Mouse (Mus musculus) thymus, postnatal 0 days (tissue): ENCODE measurements around the gene Slc4a1ap. TPM values are rescaled to one million over a fixed set of nuclear protein-coding genes. Genes with fewer than 3 reads are reported as not detected.
"Not testable (repeated sequence)": the region's sequence is repeated elsewhere in the genome, so short reads cannot be mapped to it uniquely, and the experiment has no call there.

Source experiments
- DNase-seq: peaks from one replicate; pipeline ENCODE4 v3.0.0-alpha.2; 2015; ENCODE audit warnings: low spot score
- polyA plus RNA-seq: library from polyadenylated mRNA; unstranded; fragments of >200 nt; fragmentation: Nextera tagmentation; extraction: Ambion mirVana; gene quantifications from 2 replicates; pipeline ENCODE4 v1.2.1, GENCODE M21; 2015

Gene Slc4a1ap
- 20.7 and 31.6 TPM in 2 replicates for polyA plus RNA-seq

DNA sequence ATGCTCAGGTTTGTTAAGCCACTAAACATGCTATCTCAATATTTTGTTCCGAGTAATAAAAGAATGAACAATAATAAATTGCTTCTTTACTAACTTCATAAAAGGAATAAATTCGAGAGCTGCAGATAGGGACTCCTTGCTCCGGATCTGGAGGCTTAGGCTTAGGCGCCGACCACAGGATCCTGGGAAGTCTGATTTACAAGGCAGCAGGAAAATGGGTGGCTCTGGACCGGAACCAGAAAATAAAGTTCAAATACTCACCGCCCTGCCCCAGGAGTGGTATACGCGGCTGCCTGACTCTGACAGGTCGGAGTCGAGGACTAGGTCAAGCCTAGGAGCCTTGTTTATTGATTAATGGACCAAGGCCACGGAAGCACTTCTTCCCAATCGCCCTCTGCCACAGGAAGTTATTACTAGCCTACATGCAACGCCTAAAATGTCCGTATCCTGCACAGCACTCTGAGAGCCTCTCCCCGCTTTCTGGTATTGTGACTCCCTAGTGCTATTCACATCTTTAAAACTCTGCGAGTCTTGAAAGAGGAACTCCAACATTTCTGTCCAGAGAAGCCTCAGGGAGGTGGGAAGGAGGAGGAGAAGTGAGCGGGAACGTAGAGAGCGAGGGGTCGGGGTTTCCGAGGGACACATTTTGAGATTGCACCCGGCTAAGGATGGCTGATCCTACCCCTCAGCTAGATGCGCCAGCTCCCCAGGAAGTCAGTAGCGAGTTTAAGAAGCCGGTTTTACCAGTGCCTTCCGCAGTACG lies at the start of gene Slc4a1ap:
Gene Slc4a1ap (plus strand): TSS at position 642 of the 763 bp plus-strand sequence.
- DNase-seq = peak; percentile 84

DNA sequence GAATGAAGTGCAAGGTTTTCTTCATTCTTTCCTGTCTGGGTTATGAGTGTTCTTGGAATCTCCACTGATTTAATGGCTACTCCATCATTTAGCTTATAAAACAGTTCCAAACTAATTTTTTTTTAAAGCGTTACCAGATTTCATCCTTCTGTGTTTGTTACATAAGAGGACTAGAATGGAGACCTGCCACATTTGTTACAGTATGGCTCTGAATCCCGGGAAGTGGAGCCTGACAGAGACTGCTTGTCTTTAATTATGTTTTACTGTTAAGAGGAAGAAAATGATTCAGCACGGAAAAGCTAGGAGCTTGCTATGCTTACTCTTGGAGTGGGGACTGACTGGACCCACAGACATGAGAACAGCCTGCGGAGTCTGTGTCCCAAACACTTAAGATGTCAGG lies 46.3 kb upstream of the Slc4a1ap start:
- DNase-seq = no peak

- no peak for DNase-seq
Measured at GRCm38 (mm10) chr5:31485440-31485839, 41.4 kb upstream of the Slc4a1ap start, which contains the start of gene 4930548H24Rik. TSS of gene 4930548H24Rik (plus strand) at chr5:31485740.

DNA sequence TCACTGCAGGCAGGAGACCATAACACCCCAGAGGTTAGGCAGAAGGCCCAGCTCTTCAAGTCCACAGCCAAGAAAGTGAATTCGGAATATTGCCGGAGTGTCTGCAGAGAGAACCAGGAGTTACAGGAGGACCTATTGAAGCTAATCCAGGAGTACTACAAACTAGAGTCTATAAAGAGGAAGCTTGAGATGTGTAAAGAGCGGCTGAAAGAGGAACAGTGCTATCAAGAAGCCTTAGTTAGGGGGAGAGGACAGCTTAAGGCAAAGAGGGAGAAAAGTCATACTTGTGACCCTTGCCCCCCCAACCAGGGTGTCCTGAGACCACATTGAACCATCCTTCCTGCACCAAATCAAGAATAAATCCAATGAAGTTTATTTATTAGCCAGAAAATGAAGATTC lies 38.9 kb upstream of the Slc4a1ap start:
- no peak for DNase-seq

DNA sequence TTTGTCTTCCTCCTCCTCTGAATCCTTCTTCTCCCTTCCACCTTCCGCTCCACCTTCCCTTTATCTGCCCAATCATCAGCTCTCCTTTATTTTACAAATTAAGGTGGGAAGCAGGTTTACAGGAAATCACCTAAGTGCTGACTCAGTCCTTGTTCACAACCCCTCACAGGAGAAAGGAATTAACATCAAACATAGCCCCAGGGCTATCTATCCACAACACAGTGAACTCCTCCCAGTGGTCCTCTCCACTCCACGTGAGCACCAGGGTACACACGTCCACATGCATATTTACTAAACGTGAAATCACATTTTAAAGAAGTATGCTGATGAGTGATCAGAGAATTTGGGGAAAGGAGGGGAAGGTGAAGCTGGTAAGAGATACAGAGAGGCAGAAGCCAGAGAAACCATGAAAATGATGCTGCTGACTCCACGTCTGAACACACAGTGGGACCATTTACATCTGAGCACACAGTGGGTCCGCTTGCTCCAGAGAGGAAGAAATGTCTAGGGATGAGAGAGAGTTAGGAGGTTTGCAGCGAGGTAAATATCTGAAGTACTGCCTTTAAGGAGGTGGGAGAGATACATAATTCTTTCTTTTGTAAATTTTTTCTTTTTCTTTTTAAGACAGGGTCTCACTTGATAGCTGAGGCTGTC lies 37.6 kb upstream of the Slc4a1ap start:
- no peak for DNase-seq

GRCm38 (mm10) chr5:31492031-31492430 lies 34.8 kb upstream of the Slc4a1ap start:
- DNase-seq = no peak

- DNase-seq = peak; percentile 89
Measured at GRCm38 (mm10) chr5:31494513-31495297, 32.1 kb upstream of the Slc4a1ap start, which contains the start of gene Gpn1. TSS of gene Gpn1 (plus strand) at chr5:31494741.

GRCm38 (mm10) chr5:31504843-31505242 lies 22.0 kb upstream of the Slc4a1ap start:
- DNase-seq = no peak

DNA sequence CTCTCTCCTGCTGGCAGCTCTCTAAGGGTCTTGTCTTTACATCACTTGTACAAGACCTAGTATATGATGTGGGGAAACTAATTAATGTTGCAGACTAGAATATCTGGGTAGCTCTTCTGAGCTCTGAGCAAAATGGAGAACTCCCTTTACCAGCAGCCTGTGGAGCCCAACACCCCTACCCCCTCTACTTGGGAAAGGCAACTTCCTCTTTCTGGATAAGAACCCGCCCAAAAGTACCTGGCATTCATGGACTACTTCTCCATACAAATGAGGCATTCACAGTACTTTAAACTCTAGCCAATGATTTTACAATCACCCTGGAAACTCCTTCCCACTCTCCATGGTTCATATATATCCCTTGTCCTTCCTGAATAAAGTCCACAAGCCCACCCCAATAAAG lies 14.3 kb upstream of the Slc4a1ap start:
- no peak for DNase-seq

- no peak for DNase-seq
Measured at GRCm38 (mm10) chr5:31520556-31520955, 6.2 kb upstream of the Slc4a1ap start.

DNA sequence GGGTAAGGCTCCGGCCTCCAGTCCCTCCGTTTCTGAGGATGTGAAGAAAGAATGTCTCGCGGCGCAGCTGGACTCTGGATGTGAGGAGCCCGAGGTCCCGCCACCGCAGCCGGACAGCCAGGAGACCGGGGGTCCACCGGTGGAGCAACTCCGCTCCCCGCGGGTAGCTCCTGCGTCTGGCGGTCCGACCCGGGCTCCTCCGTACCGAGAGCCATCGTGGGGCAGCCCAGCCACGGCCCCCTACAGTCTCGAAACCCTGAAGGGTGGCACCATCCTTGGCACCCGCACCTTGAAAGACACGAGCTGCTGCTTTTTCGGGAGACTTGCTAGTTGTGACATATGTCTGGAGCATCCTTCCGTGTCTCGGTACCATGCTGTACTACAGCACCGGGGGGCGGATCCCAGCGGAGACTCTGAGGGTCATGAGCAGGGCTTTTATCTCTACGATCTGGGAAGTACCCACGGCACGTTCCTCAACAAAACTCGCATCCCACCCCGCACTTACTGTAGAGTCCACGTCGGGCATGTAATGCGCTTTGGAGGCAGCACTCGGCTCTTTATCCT lies 404 bp downstream of the Slc4a1ap start:
- DNase-seq = no peak

- not testable (repeated sequence) for DNase-seq
Measured at GRCm38 (mm10) chr5:31527707-31528106, 912 bp downstream of the Slc4a1ap start, which contains the start of gene Supt7l. TSS of gene Supt7l (minus strand) at chr5:31527807.

DNA sequence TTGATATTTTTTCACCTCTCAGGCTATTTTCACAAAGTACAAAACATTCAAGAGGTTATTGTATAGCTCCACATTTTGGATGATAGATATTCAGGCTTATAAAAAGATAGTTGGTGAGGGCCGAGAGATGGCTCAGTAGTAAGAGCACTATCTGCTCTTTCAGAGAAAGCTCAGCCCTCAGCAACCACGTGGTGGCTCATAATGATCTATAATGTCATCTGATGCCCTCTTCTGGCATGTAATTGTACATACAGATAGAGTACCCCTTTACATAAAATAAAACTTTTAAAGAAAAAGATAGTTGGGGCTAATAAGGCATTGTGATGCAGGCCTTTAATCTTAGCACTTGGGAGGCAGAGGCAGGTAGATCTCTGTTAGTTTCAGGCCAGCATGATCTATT lies 1.8 kb downstream of the Slc4a1ap start:
- DNase-seq = peak; percentile 28

GRCm38 (mm10) chr5:31535228-31535627 lies 8.4 kb downstream of the Slc4a1ap start:
- DNase-seq = peak; percentile 7

- no peak for DNase-seq
Measured at GRCm38 (mm10) chr5:31559401-31559800, 32.6 kb downstream of the Slc4a1ap start.

GRCm38 (mm10) chr5:31560352-31560751 lies 33.6 kb downstream of the Slc4a1ap start:
- DNase-seq = no peak

DNA sequence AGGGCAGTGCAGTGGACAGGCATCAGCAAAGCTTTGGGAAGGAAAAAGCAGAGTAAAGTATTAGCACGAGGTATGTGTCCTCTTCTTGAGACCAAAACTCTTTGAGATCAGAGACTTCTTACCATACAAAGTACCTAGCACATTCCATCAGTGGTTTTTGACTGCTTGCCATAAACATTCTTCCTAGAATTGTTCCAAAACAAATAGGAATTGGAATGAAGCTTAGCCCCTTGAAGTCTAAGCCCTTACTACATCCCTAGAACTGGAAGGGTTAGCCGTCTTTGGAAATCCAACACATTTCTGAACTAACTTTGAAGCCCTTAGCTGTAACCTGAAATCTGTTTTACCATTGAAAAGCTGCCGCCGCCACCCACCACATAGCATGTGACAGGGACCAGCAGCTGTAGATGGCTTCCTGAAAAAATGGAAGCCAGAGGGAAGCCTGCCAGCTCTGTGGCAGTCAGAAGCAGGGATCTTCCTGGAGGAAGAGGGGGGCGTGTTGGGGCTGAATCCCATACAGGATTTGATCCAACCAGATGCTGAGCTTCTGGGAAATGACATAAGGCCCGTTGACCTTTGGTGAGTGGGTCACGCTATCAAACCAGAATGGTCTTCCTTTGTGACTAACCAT lies 35.4 kb downstream of the Slc4a1ap start:
- DNase-seq = no peak

- peak; percentile 57 for DNase-seq
Measured at GRCm38 (mm10) chr5:31563496-31563895, 36.7 kb downstream of the Slc4a1ap start.

GRCm38 (mm10) chr5:31563905-31564304 lies 37.1 kb downstream of the Slc4a1ap start:
- no peak for DNase-seq

- no peak for DNase-seq
Measured at GRCm38 (mm10) chr5:31564976-31565375, 38.2 kb downstream of the Slc4a1ap start.

DNA sequence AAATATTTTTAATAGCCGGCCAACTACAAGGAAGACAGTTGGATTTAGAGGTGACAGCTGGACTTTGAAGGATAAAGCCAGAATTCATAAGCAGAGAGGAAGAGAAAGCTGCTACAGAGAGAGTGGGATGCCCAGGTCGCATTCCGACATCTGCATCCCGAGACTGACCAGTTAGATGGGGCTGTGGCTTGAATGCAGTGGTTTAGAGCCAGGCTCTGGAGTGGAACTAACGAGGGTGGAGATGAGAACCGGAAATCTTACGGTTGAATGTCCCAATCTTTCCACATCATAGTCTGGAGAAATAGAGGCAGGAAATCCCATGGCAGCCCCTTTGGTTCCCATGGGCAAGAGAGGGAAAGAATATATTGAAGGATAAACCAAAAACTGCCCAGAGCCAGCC lies 39.2 kb downstream of the Slc4a1ap start:
- no peak for DNase-seq
